29 mouse cellular contexts compared by ENCODE assay signal in the genomic region with DNA sequence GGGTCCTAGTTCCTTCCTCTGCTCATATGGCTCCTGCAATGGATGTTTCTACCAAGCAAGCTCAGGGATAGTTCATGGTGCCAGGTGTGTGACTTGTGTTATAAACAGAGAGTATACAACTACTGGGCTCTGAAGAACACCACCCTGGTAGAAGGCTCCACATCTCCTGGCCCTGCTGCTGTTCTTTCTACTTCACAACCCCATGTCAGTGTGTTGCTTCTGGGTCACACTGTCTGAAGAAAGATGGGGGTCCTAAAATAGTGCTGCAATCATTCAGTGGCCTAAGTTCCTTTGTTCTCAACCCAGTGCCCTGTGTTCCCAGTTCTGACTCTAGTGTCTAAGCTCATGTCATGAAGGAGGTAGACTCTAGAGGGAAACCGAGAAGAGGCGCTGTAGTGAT. TPM values are rescaled to one million over a fixed set of nuclear protein-coding genes. Genes with fewer than 3 reads are reported as not detected.
DNase-seq lines count a peak whose midpoint lies in the region; ATAC-seq and TF ChIP-seq lines count a peak whose summit lies in the region.
"Had no signal": no experiment of that assay in that cellular context is flagged by ENCODE, and none has a peak within 500 bp of the region (broad histone marks: within the 10 kb centered on the region; RNA-seq: fewer than 3 reads in every experiment).

No protein-coding gene starts in this region.

- in situ Hi-C loops in Patski (cut with MboI; ENCODE audit: low pct_unique_long_range_greater_than_20kb), result no loop called here

- H3K36me3 ChIP-seq in heart, embryonic 10.5 days, result no peaks in the 10 kb centered on the region
- H3K36me3 ChIP-seq in midbrain, embryonic 11.5 days (ENCODE audit: control insufficient read depth, insufficient read depth, low read length), result no peaks in the 10 kb centered on the region
- no peaks in the 10 kb centered on the region for H3K36me3 ChIP-seq in midbrain, embryonic 10.5 days
- no peaks in the 10 kb centered on the region for H3K36me3 ChIP-seq in hindbrain, embryonic 10.5 days
- H3K36me3 ChIP-seq: embryonic facial prominence, embryonic 13.5 days; embryonic facial prominence, embryonic 15.5 days; forebrain, embryonic 10.5 days; forebrain, embryonic 12.5 days; G1E had no signal

- DNase-seq in heart, adult 11 months, result peak; percentile 85
- DNase-seq in heart, embryonic 10.5 days (ENCODE audit: low spot score), result no peak
- peak; percentile 56 for DNase-seq in midbrain, embryonic 11.5 days (ENCODE audit: low spot score, missing footprints)
- no peak for DNase-seq in midbrain, embryonic 10.5 days (ENCODE audit: low spot score)
- DNase-seq in Patski (ENCODE audit: low read depth, low spot score), result no peak
- no peak for DNase-seq in hindbrain, embryonic 10.5 days (ENCODE audit: low spot score)
- DNase-seq: adrenal gland, adult 2 months; adrenal gland, postnatal 10 days; adrenal gland, postnatal 25 days; B cell, adult 2 months; cerebellum, adult 11 months; cerebellum, adult 18-20 months; cerebellum, adult 8-10 months; cerebellum, adult 9-11 months; cerebellum, postnatal 14 days; cerebellum, postnatal 36 days; embryo, embryonic 11 days had no signal

- H3K27ac ChIP-seq in heart, embryonic 10.5 days, result no peak overlapping the region
- no peak overlapping the region for H3K27ac ChIP-seq in midbrain, embryonic 11.5 days (ENCODE audit: low read depth, low read length)
- H3K27ac ChIP-seq in midbrain, embryonic 10.5 days (replicated peaks), result no peak overlapping the region
- no peak overlapping the region for H3K27ac ChIP-seq in hindbrain, embryonic 10.5 days
- H3K27ac ChIP-seq: embryonic facial prominence, embryonic 13.5 days; embryonic facial prominence, embryonic 15.5 days; forebrain, embryonic 10.5 days; forebrain, embryonic 12.5 days had no signal

- ATAC-seq in midbrain, embryonic 11.5 days (ENCODE audit: low FRiP score), result no peak
- peak; percentile 13 for ATAC-seq in Patski
- ATAC-seq: CD4-positive, CD25-positive, alpha-beta regulatory T cell, adult 4 months; forebrain, embryonic 14.5 days; forebrain, embryonic 16.5 days had no signal

- no peak for TF ChIP-seq CTCF in Patski (IDR thresholded peaks at IDR 0.05)

- no peak overlapping the region for H3K4me3 ChIP-seq in heart, embryonic 10.5 days
- H3K4me3 ChIP-seq in midbrain, embryonic 11.5 days (ENCODE audit: low read depth, low read length), result no peak overlapping the region
- H3K4me3 ChIP-seq in midbrain, embryonic 10.5 days, result no peak overlapping the region
- no peak overlapping the region for H3K4me3 ChIP-seq in hindbrain, embryonic 10.5 days
- H3K4me3 ChIP-seq: embryonic facial prominence, embryonic 13.5 days; embryonic facial prominence, embryonic 15.5 days; erythroblast, embryonic 14.5 days; forebrain, embryonic 10.5 days; forebrain, embryonic 12.5 days had no signal

- H3K4me2 ChIP-seq in midbrain, embryonic 11.5 days, result no peak overlapping the region
- H3K4me2 ChIP-seq: embryonic facial prominence, embryonic 13.5 days; embryonic facial prominence, embryonic 15.5 days; forebrain, embryonic 12.5 days had no signal

- no peaks in the 10 kb centered on the region for H3K27me3 ChIP-seq in heart, embryonic 10.5 days (ENCODE audit: insufficient read depth, poor library complexity, severe bottlenecking)
- H3K27me3 ChIP-seq in midbrain, embryonic 11.5 days (ENCODE audit: control insufficient read depth, insufficient read depth, low read length), result no peaks in the 10 kb centered on the region
- H3K27me3 ChIP-seq in midbrain, embryonic 10.5 days (ENCODE audit: low read depth, poor library complexity, severe bottlenecking), result no peaks in the 10 kb centered on the region
- H3K27me3 ChIP-seq in Patski, result no peaks in the 10 kb centered on the region
- no peaks in the 10 kb centered on the region for H3K27me3 ChIP-seq in hindbrain, embryonic 10.5 days (ENCODE audit: insufficient read depth, poor library complexity, severe bottlenecking)
- H3K27me3 ChIP-seq: CH12.LX; embryonic facial prominence, embryonic 13.5 days; embryonic facial prominence, embryonic 15.5 days; forebrain, embryonic 12.5 days had no signal

- H3K9me3 ChIP-seq in heart, embryonic 10.5 days, result no peaks in the 10 kb centered on the region
- H3K9me3 ChIP-seq in midbrain, embryonic 11.5 days (ENCODE audit: control insufficient read depth, low read length), result no peaks in the 10 kb centered on the region
- H3K9me3 ChIP-seq in midbrain, embryonic 10.5 days (replicated peaks), result no peaks in the 10 kb centered on the region
- no peaks in the 10 kb centered on the region for H3K9me3 ChIP-seq in hindbrain, embryonic 10.5 days
- H3K9me3 ChIP-seq: embryonic facial prominence, embryonic 13.5 days; embryonic facial prominence, embryonic 15.5 days; forebrain, embryonic 10.5 days; forebrain, embryonic 12.5 days; G1E had no signal

- H3K9ac ChIP-seq in midbrain, embryonic 11.5 days (ENCODE audit: low read length), result no peak overlapping the region
- H3K9ac ChIP-seq: embryonic facial prominence, embryonic 13.5 days; embryonic facial prominence, embryonic 15.5 days; forebrain, embryonic 12.5 days had no signal

- 81% methylated on average over 2 of the region's 2 CpGs for WGBS in heart, embryonic 10.5 days
- WGBS in midbrain, embryonic 11.5 days, result 92% methylated on average over 2 of the region's 2 CpGs
- 94% methylated on average over 2 of the region's 2 CpGs for WGBS in midbrain, embryonic 10.5 days
- WGBS in hindbrain, embryonic 10.5 days, result 95% methylated on average over 2 of the region's 2 CpGs

- peaks cover 3% of the 10 kb centered on the region; the same call in 1 of the 2 replicates for H3K4me1 ChIP-seq in heart, embryonic 10.5 days
- H3K4me1 ChIP-seq in midbrain, embryonic 11.5 days (ENCODE audit: control insufficient read depth, insufficient read depth, low read length), result no peaks in the 10 kb centered on the region
- H3K4me1 ChIP-seq in midbrain, embryonic 10.5 days, result peaks cover 6% of the 10 kb centered on the region
- peaks cover 13% of the 10 kb centered on the region for H3K4me1 ChIP-seq in hindbrain, embryonic 10.5 days (replicated peaks)
- H3K4me1 ChIP-seq: embryonic facial prominence, embryonic 13.5 days; embryonic facial prominence, embryonic 15.5 days; forebrain, embryonic 12.5 days had no signal

- POLR2A ChIA-PET in Patski (lab: Charles Lee), result interaction anchor here (0.9 kb wide), 1 partner anchor 60 kb away, joined by 3 read pairs; no protein-coding TSS in a partner anchor

- CTCF ChIA-PET in Patski (lab: Charles Lee), result interaction anchor here (1.0 to 1.5 kb wide), 4 partner anchors 9 to 73 kb away, joined by 3 to 4 read pairs (median 3); partner anchors contain the start of gene Pkhd1

RNA-seq across cellular contexts. Expression of gene Il17a, which starts 51.4 kb away (rescaled TPM):
- not detected in 2 replicates for polyA plus RNA-seq in heart, embryonic 10.5 days (2016; fragmentation: Nextera tagmentation; extraction: Ambion mirVana)
- polyA plus RNA-seq in midbrain, embryonic 11.5 days (2014; fragmentation: Nextera tagmentation; extraction: Ambion mirVana), result not detected in 2 replicates
- polyA plus RNA-seq in midbrain, embryonic 10.5 days (2016; fragmentation: Nextera tagmentation; extraction: Ambion mirVana), result not detected in 2 replicates
- not detected for polyA plus RNA-seq in Patski (2021)
- not detected in 2 replicates for polyA plus RNA-seq in hindbrain, embryonic 10.5 days (2016; fragmentation: Nextera tagmentation; extraction: Ambion mirVana)
- polyA plus RNA-seq: adrenal gland, adult 2 months; brain, embryonic 14.5 days; CD4-positive, CD25-positive, alpha-beta regulatory T cell, adult 4 months; embryonic facial prominence, embryonic 11.5 days; embryonic facial prominence, embryonic 13.5 days; embryonic facial prominence, embryonic 15.5 days; erythroblast, embryonic 14.5 days; forebrain, embryonic 10.5 days; forebrain, embryonic 12.5 days; forebrain, embryonic 14.5 days; forebrain, embryonic 16.5 days; G1E had no signal

Comparison
In these comparisons a context has a peak if more than half of its experiments do, and no peak if none do; other contexts are left out.
1. DNase-seq: peak in heart, adult 11 months (single experiment) and midbrain, embryonic 11.5 days (single experiment); none in heart, embryonic 10.5 days (single experiment), midbrain, embryonic 10.5 days (single experiment), Patski (single experiment) and hindbrain, embryonic 10.5 days (single experiment).